Mouse (Mus musculus): Measurements from ENCODE around the gene Vdac1. TPM values are rescaled to one million over a fixed set of nuclear protein-coding genes. Genes with fewer than 3 reads are reported as not detected.

The Vdac1 gene
- total and polyA plus RNA-seq, 2 experiments from 2014 or later, result 330 to 401 TPM

- no peaks in the 10 kb centered on the region for H3K36me3 ChIP-seq (ENCODE audit: insufficient read depth)
- H3K4me1 ChIP-seq (ENCODE audit: insufficient read depth), result no peaks in the 10 kb centered on the region
- WGBS, result 59% methylated on average over 23 of the region's 23 CpGs
- ATAC-seq (no peak), DNase-seq (no peak)
- no peak overlapping the region for H3K4me2 ChIP-seq (ENCODE audit: low read depth)
- no peak for TF ChIP-seq CTCF (IDR thresholded peaks at IDR 0.05; ENCODE audit: low read depth)
- H3K27me3 ChIP-seq (ENCODE audit: insufficient read depth, low read length), result no peaks in the 10 kb centered on the region
- H3K9ac ChIP-seq, result no peak overlapping the region
- H3K9me3 ChIP-seq (ENCODE audit: low read length), result no peaks in the 10 kb centered on the region
- H3K27ac ChIP-seq (ENCODE audit: low read depth, low read length), result no peak overlapping the region
- no peak overlapping the region for H3K4me3 ChIP-seq (ENCODE audit: low read depth, low read length)
These were observed 36.0 kb upstream of the Vdac1 start for GRCm38 (mm10) chr11:52324442-52325367.

- no peak for TF ChIP-seq CTCF (IDR thresholded peaks at IDR 0.05; ENCODE audit: low read depth)
- no peak overlapping the region for H3K9ac ChIP-seq
- DNase-seq (no peak), ATAC-seq (no peak)
- no peaks in the 10 kb centered on the region for H3K4me1 ChIP-seq (ENCODE audit: insufficient read depth)
- H3K27me3 ChIP-seq (ENCODE audit: insufficient read depth, low read length), result no peaks in the 10 kb centered on the region
- no peaks in the 10 kb centered on the region for H3K36me3 ChIP-seq (ENCODE audit: insufficient read depth)
- WGBS, result 62% methylated on average over 3 of the region's 3 CpGs
- H3K27ac ChIP-seq (ENCODE audit: low read depth, low read length), result no peak overlapping the region
- H3K4me2 ChIP-seq (ENCODE audit: low read depth), result no peak overlapping the region
- no peaks in the 10 kb centered on the region for H3K9me3 ChIP-seq (ENCODE audit: low read length)
- no peak overlapping the region for H3K4me3 ChIP-seq (ENCODE audit: low read depth, low read length)
These were observed 33.3 kb upstream of the Vdac1 start for GRCm38 (mm10) chr11:52327313-52327712.

GRCm38 (mm10) chr11:52332421-52333118 lies 28.1 kb upstream of the Vdac1 start:
- Histone ChIP-seq H3K9ac (no peak overlapping the region), H3K4me3 (ENCODE audit: low read depth, low read length) (no peak overlapping the region), H3K27me3 (ENCODE audit: insufficient read depth, low read length) (no peaks in the 10 kb centered on the region), H3K27ac (ENCODE audit: low read depth, low read length) (no peak overlapping the region), H3K36me3 (ENCODE audit: insufficient read depth) (no peaks in the 10 kb centered on the region), H3K4me1 (ENCODE audit: insufficient read depth) (peaks cover 7% of the 10 kb centered on the region), H3K4me2 (ENCODE audit: low read depth) (no peak overlapping the region), H3K9me3 (ENCODE audit: low read length) (no peaks in the 10 kb centered on the region)
- ATAC-seq, result peak; percentile 61
- no peak for TF ChIP-seq CTCF (IDR thresholded peaks at IDR 0.05; ENCODE audit: low read depth)
- WGBS, result 17% methylated on average over 16 of the region's 16 CpGs
- DNase-seq, result peak; percentile 26

- Histone ChIP-seq H3K36me3 (ENCODE audit: insufficient read depth) (no peaks in the 10 kb centered on the region), H3K9ac (no peak overlapping the region), H3K9me3 (ENCODE audit: low read length) (no peaks in the 10 kb centered on the region), H3K4me3 (ENCODE audit: low read depth, low read length) (no peak overlapping the region), H3K4me2 (ENCODE audit: low read depth) (no peak overlapping the region), H3K27ac (ENCODE audit: low read depth, low read length) (peak overlapping the region; percentile 40; the same call in 1 of the 2 replicates), H3K27me3 (ENCODE audit: insufficient read depth, low read length) (no peaks in the 10 kb centered on the region), H3K4me1 (ENCODE audit: insufficient read depth) (peaks cover 7% of the 10 kb centered on the region)
- no peak for TF ChIP-seq CTCF (IDR thresholded peaks at IDR 0.05; ENCODE audit: low read depth)
- peak; percentile 78 for DNase-seq
- peak; percentile 83 for ATAC-seq
- 51% methylated on average over 13 of the region's 13 CpGs for WGBS
These were observed 27.0 kb upstream of the Vdac1 start for GRCm38 (mm10) chr11:52333616-52334015.

GRCm38 (mm10) chr11:52335263-52335662 lies 25.4 kb upstream of the Vdac1 start:
- H3K27me3 ChIP-seq (ENCODE audit: insufficient read depth, low read length), result no peaks in the 10 kb centered on the region
- no peak overlapping the region for H3K4me3 ChIP-seq (ENCODE audit: low read depth, low read length)
- TF ChIP-seq CTCF (IDR thresholded peaks at IDR 0.05; ENCODE audit: low read depth), result peak; percentile 37
- H3K9ac ChIP-seq, result no peak overlapping the region
- H3K27ac ChIP-seq (ENCODE audit: low read depth, low read length), result no peak overlapping the region
- no peaks in the 10 kb centered on the region for H3K9me3 ChIP-seq (ENCODE audit: low read length)
- no peak overlapping the region for H3K4me2 ChIP-seq (ENCODE audit: low read depth)
- WGBS, result 87% methylated on average over 4 of the region's 4 CpGs
- DNase-seq (no peak), ATAC-seq (no peak)
- H3K36me3 ChIP-seq (ENCODE audit: insufficient read depth), result no peaks in the 10 kb centered on the region
- H3K4me1 ChIP-seq (ENCODE audit: insufficient read depth), result peaks cover 7% of the 10 kb centered on the region

GRCm38 (mm10) chr11:52335924-52336323 lies 24.7 kb upstream of the Vdac1 start:
- TF ChIP-seq CTCF (IDR thresholded peaks at IDR 0.05; ENCODE audit: low read depth), result no peak
- H3K4me2 ChIP-seq (ENCODE audit: low read depth), result no peak overlapping the region
- 47% methylated on average over 7 of the region's 7 CpGs for WGBS
- H3K27me3 ChIP-seq (ENCODE audit: insufficient read depth, low read length), result no peaks in the 10 kb centered on the region
- H3K4me3 ChIP-seq (ENCODE audit: low read depth, low read length), result no peak overlapping the region
- H3K36me3 ChIP-seq (ENCODE audit: insufficient read depth), result no peaks in the 10 kb centered on the region
- H3K27ac ChIP-seq (ENCODE audit: low read depth, low read length), result no peak overlapping the region
- DNase-seq (peak; percentile 69), ATAC-seq (peak; percentile 71)
- peaks cover 7% of the 10 kb centered on the region for H3K4me1 ChIP-seq (ENCODE audit: insufficient read depth)
- no peaks in the 10 kb centered on the region for H3K9me3 ChIP-seq (ENCODE audit: low read length)
- no peak overlapping the region for H3K9ac ChIP-seq

All from forebrain, postnatal 0 days (tissue).